Mouse (Mus musculus) myocyte (in vitro differentiated cells): ENCODE data around the gene Epb41l1. TPM values are rescaled to one million over a fixed set of nuclear protein-coding genes. Genes with fewer than 3 reads are reported as not detected.

ENCODE experiments used
- H3K27me3 ChIP-seq: one replicate; pipeline ENCODE4 v1.6.1; 2011; ENCODE audit not compliant: control insufficient read depth, insufficient read depth, insufficient read length
- H3K36me3 ChIP-seq: one replicate; pipeline ENCODE4 v1.6.1; 2011; ENCODE audit not compliant: control insufficient read depth, insufficient read depth
- H3K4me2 ChIP-seq: one replicate; pipeline ENCODE4 v1.6.1; 2011; ENCODE audit warnings: low read depth, control low read depth
- H3K4me3 ChIP-seq: one replicate; pipeline ENCODE4 v1.5.1; 2011; ENCODE audit warnings: mild to moderate bottlenecking, control low read depth, moderate library complexity
- H3K79me2 ChIP-seq: one replicate; pipeline ENCODE4 v1.6.1; 2011; ENCODE audit not compliant: control insufficient read depth, insufficient read depth
- H3ac ChIP-seq: one replicate; pipeline ENCODE4 v1.6.1; 2011; ENCODE audit not compliant: control insufficient read depth, insufficient read length
- CEBPB ChIP-seq: IDR thresholded peaks from 2 replicates; pipeline ENCODE4 v1.6.1; 2011; ENCODE audit warnings: mild to moderate bottlenecking, moderate library complexity; ENCODE audit not compliant: poor library complexity, insufficient read depth, severe bottlenecking
- E2F4 ChIP-seq: IDR thresholded peaks from one replicate; pipeline ENCODE4 v1.6.1; 2011; ENCODE audit warnings: mild to moderate bottlenecking, control low read depth, moderate library complexity; ENCODE audit not compliant: insufficient read depth
- MAX ChIP-seq: IDR thresholded peaks from one replicate; pipeline ENCODE4 v1.6.1; 2011; ENCODE audit warnings: low read depth, mild to moderate bottlenecking, control low read depth
- MYOD1 ChIP-seq, 3 experiments: IDR thresholded peaks; one replicate each; pipeline ENCODE4 v1.6.1; 2011; ENCODE audit warnings: control low read depth in 2 of 3, low read depth in 2 of 3, mild to moderate bottlenecking in 2 of 3, moderate library complexity in 1 of 3; ENCODE audit not compliant: insufficient read length in 2 of 3, control insufficient read depth in 1 of 3
- MYOG ChIP-seq, 3 experiments: IDR thresholded peaks; one replicate each; pipeline ENCODE4 v1.6.1; 2011; ENCODE audit warnings: control low read depth in 2 of 3, low read depth in 2 of 3, mild to moderate bottlenecking in 2 of 3; ENCODE audit not compliant: insufficient read length in 2 of 3, control insufficient read depth in 1 of 3, insufficient read depth in 1 of 3
- POLR2A ChIP-seq: IDR thresholded peaks from one replicate; pipeline ENCODE4 v1.6.1; 2011; ENCODE audit warnings: low read depth, mild to moderate bottlenecking, control low read depth, moderate library complexity; ENCODE audit not compliant: insufficient read length
- POLR2AphosphoS2 ChIP-seq: IDR thresholded peaks from one replicate; pipeline ENCODE4 v1.6.1; 2011; ENCODE audit warnings: low read depth, control low read depth; ENCODE audit not compliant: insufficient read length
- REST ChIP-seq: IDR thresholded peaks from one replicate; pipeline ENCODE4 v1.6.1; 2011; ENCODE audit warnings: mild to moderate bottlenecking, control low read depth, moderate library complexity; ENCODE audit not compliant: insufficient read depth, insufficient read length
- SRF ChIP-seq: IDR thresholded peaks from one replicate; pipeline ENCODE4 v1.6.1; 2011; ENCODE audit warnings: low read depth; ENCODE audit not compliant: control insufficient read depth, insufficient read length
- TCF12 ChIP-seq: IDR thresholded peaks from one replicate; pipeline ENCODE4 v1.6.1; 2011; ENCODE audit warnings: mild to moderate bottlenecking, control low read depth; ENCODE audit not compliant: poor library complexity, insufficient read depth, severe bottlenecking
- TCF3 ChIP-seq: IDR thresholded peaks from one replicate; pipeline ENCODE4 v1.6.1; 2011; ENCODE audit warnings: low read depth, control low read depth; ENCODE audit not compliant: insufficient read length
- USF1 ChIP-seq: IDR thresholded peaks from one replicate; pipeline ENCODE4 v1.6.1; 2011; ENCODE audit warnings: low read depth, mild to moderate bottlenecking, control low read depth, moderate library complexity
- polyA plus RNA-seq: library from polyadenylated mRNA; unstranded; fragments of >200 nt; fragmentation: generic; extraction: Trizol; gene quantifications from one replicate; pipeline ENCODE4 v1.2.1, GENCODE M21; 2012; ENCODE audit warnings: missing spikeins

The Epb41l1 gene
- polyA plus RNA-seq, 1 experiment = 16.9 TPM

- Histone ChIP-seq H3K79me2 (no peaks in the 10 kb centered on the region), H3ac (no peak overlapping the region), H3K4me2 (no peak overlapping the region), H3K27me3 (no peaks in the 10 kb centered on the region), H3K4me3 (no peak overlapping the region), H3K36me3 (no peaks in the 10 kb centered on the region)
- TF ChIP-seq E2F4 (no peak), SRF (no peak), TCF3 (no peak), TCF12 (no peak)
Measured at GRCm38 (mm10) chr2:156522994-156523393, 102.3 kb downstream of the Epb41l1 start.

GRCm38 (mm10) chr2:156524078-156524477 is 103.4 kb downstream of the Epb41l1 start:
- no peaks in the 10 kb centered on the region for H3K27me3 ChIP-seq
- no peak overlapping the region for H3K4me3 ChIP-seq
- no peaks in the 10 kb centered on the region for H3K79me2 ChIP-seq
- TF ChIP-seq MAX (no peak), TCF12 (no peak), CEBPB (no peak), POLR2AphosphoS2 (no peak), MYOG (IDR thresholded peaks at IDR 0.05; ENCODE audit: control insufficient read depth in 1 of 3, insufficient read depth in 1 of 3, insufficient read length in 2 of 3, low read depth in 2 of 3) (no peak), USF1 (no peak), POLR2A (no peak), REST (no peak), MYOD1 (IDR thresholded peaks at IDR 0.05; ENCODE audit: control insufficient read depth in 1 of 3, insufficient read length in 2 of 3, low read depth in 2 of 3) (no peak), TCF3 (no peak)
- H3K4me2 ChIP-seq = no peak overlapping the region
- no peaks in the 10 kb centered on the region for H3K36me3 ChIP-seq
- H3ac ChIP-seq = no peak overlapping the region

DNA sequence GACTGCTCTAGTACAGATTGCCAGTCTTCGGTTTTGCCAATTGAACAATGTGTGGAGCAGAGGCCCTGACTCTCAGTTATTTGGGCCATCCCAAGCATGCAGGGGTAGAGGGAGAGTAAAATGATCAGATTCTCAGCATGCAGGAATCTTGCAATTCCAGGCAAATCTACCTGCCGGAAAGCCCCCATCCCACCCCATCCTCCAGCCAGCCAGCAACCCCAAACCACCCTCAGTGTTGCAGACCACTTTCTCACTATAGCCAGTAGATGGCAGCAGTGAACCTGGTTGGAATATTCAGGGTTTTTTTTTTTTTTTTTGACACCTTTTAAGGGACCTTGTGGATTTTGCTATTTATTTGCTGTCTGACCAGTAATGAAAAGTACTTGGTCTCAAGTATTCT is 109.0 kb downstream of the Epb41l1 start:
- Histone ChIP-seq H3K4me3 (no peak overlapping the region), H3K27me3 (no peaks in the 10 kb centered on the region), H3K79me2 (no peaks in the 10 kb centered on the region), H3K4me2 (no peak overlapping the region), H3ac (no peak overlapping the region), H3K36me3 (no peaks in the 10 kb centered on the region)
- no peak for TF ChIP-seq SRF
- no peak for TF ChIP-seq TCF12
- no peak for TF ChIP-seq POLR2AphosphoS2
- no peak for TF ChIP-seq REST
- TF ChIP-seq MYOD1 (IDR thresholded peaks at IDR 0.05; ENCODE audit: control insufficient read depth in 1 of 3, insufficient read length in 2 of 3, low read depth in 2 of 3) = no peak
- no peak for TF ChIP-seq TCF3

DNA sequence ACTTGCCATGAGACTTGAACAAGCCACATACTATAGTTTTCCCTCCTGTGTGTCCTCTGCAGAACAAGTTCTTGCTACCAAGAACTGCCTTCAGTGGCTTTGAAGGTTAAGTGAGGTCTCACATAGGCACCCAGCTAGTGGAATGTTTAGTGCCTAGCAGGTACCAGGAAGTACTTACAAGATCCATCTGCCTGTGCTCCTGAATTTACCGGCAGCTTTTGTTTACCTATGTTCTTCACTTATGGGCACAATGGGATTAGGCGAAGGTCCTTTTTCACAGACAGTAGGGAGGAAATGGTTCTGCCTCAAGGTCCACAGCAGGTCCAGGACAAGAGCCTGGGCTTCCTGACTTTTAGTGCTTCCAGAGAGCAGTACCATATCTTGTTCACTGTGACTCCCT is 112.5 kb downstream of the Epb41l1 start:
- H3K4me3 ChIP-seq = no peak overlapping the region

GRCm38 (mm10) chr2:156538817-156539555 is 118.3 kb downstream of the Epb41l1 start:
- H3K36me3 ChIP-seq = no peaks in the 10 kb centered on the region
- TF ChIP-seq CEBPB (no peak), USF1 (no peak), POLR2AphosphoS2 (no peak), TCF12 (no peak), MAX (no peak), E2F4 (no peak), MYOD1 (IDR thresholded peaks at IDR 0.05; ENCODE audit: control insufficient read depth in 1 of 3, insufficient read length in 2 of 3, low read depth in 2 of 3) (no peak), POLR2A (no peak), REST (no peak), MYOG (IDR thresholded peaks at IDR 0.05; ENCODE audit: control insufficient read depth in 1 of 3, insufficient read depth in 1 of 3, insufficient read length in 2 of 3, low read depth in 2 of 3) (no peak), SRF (no peak), TCF3 (no peak)
- H3K4me2 ChIP-seq = peak overlapping the region; percentile 19
- H3K27me3 ChIP-seq = no peaks in the 10 kb centered on the region
- H3K79me2 ChIP-seq = no peaks in the 10 kb centered on the region
- H3K4me3 ChIP-seq = no peak overlapping the region
- H3ac ChIP-seq = no peak overlapping the region

More for the DNA sequence above, 112.5 kb downstream of the Epb41l1 start:
- H3K36me3 ChIP-seq = no peaks in the 10 kb centered on the region
- no peak for TF ChIP-seq USF1
- TF ChIP-seq POLR2A = no peak
- TF ChIP-seq MYOG (IDR thresholded peaks at IDR 0.05; ENCODE audit: control insufficient read depth in 1 of 3, insufficient read depth in 1 of 3, insufficient read length in 2 of 3, low read depth in 2 of 3) = no peak
- no peak for TF ChIP-seq SRF
- no peak for TF ChIP-seq TCF12
- no peak for TF ChIP-seq MYOD1 (IDR thresholded peaks at IDR 0.05; ENCODE audit: control insufficient read depth in 1 of 3, insufficient read length in 2 of 3, low read depth in 2 of 3)
- TF ChIP-seq CEBPB = no peak
- no peak for TF ChIP-seq E2F4
- TF ChIP-seq TCF3 = no peak
- TF ChIP-seq POLR2AphosphoS2 = no peak
- no peak for TF ChIP-seq MAX
- no peak for TF ChIP-seq REST
- H3ac ChIP-seq = no peak overlapping the region
- no peaks in the 10 kb centered on the region for H3K27me3 ChIP-seq
- H3K79me2 ChIP-seq = no peaks in the 10 kb centered on the region
- H3K4me2 ChIP-seq = no peak overlapping the region
